Mouse (Mus musculus) liver, adult (tissue): ENCODE results near the gene Gm773.

Experiments
- GATA4 ChIP-seq: IDR thresholded peaks from 2 replicates; pipeline ENCODE4 v1.6.1; 2014; ENCODE audit warnings: mild to moderate bottlenecking, low read length; ENCODE audit not compliant: insufficient replicate concordance

Gene Gm773

GRCm38 (mm10) chrX:56212771-56213170, at the start of gene Gm773:
Gm773 (minus strand) TSS chrX:56212881.
- no peak for TF ChIP-seq GATA4

- no peak for TF ChIP-seq GATA4
Measured at GRCm38 (mm10) chrX:56151396-56151795, 61.3 kb downstream of the Gm773 start.
